Mouse (Mus musculus) left cerebral cortex, postnatal 10 days (tissue): ENCODE results near the gene Zcchc24. TPM values are rescaled to one million over a fixed set of nuclear protein-coding genes. Genes with fewer than 3 reads are reported as not detected.

Experiments
- total RNA-seq, 2 experiments: library from RNA; stranded (reverse); gene quantifications; 2 replicates each; pipeline ENCODE4 v1.2.3; 2021

The Zcchc24 gene
- total RNA-seq, 2 experiments from 2014 or later: 34.9 to 41.8 TPM

Other genes with a start within 250 kb of the Zcchc24 start
- gene Ppif, start 74.9 kb downstream of the Zcchc24 start, total RNA-seq: 10 to 100 TPM; 21.1 to 22.0 TPM
- gene Anxa11, start 73.1 kb upstream of the Zcchc24 start, total RNA-seq: 10 to 100 TPM in 1 of 2 experiments, 1 to 10 TPM in 1; 9.3 to 11.0 TPM
- gene Plac9a, start 134.1 kb upstream of the Zcchc24 start, total RNA-seq: 1 to 10 TPM in 1 of 2 experiments, not detected in 1; 1.4 TPM
- gene Tmem254a, start 158.6 kb upstream of the Zcchc24 start, total RNA-seq: 10 to 100 TPM; 19.3 to 19.6 TPM
- gene Cphx1, start 169.3 kb upstream of the Zcchc24 start, total RNA-seq: not detected
- under 1 TPM in 1 of 2 experiments, not detected in 1; 0.36 TPM for gene Duxbl1, start 209.5 kb upstream of the Zcchc24 start, total RNA-seq